Mouse (Mus musculus) forebrain, postnatal 0 days (tissue): ENCODE data around the gene Gm16405. TPM values are rescaled to one million over a fixed set of nuclear protein-coding genes. Genes with fewer than 3 reads are reported as not detected.
"Not testable (repeated sequence)": the region's sequence is repeated elsewhere in the genome, so short reads cannot be mapped to it uniquely, and the experiment has no call there.

Experiments
- ATAC-seq: fragments of 200-750 bp; cut with Nextera tagmentation; 2 replicates; pipeline ENCODE4 v1.8.0; 2017; ENCODE audit warnings: mild to moderate bottlenecking, moderate library complexity
- DNase-seq: peaks from one replicate; pipeline ENCODE4 v3.0.0-alpha.2; 2015
- H3K27ac ChIP-seq: fragments of 300-500 bp; sonication (generic); 2 replicates; pipeline ENCODE4 v1.5.1; 2014; ENCODE audit warnings: low read depth, mild to moderate bottlenecking, antibody characterized with exemption, low read length, moderate library complexity, mixed read lengths
- H3K27me3 ChIP-seq: fragments of 300-500 bp; sonication (generic); 2 replicates; pipeline ENCODE4 v1.6.1; 2014; ENCODE audit warnings: mild to moderate bottlenecking, low read length, mixed read lengths; ENCODE audit not compliant: insufficient read depth
- H3K36me3 ChIP-seq: fragments of 300-500 bp; sonication (generic); 2 replicates; pipeline ENCODE4 v1.6.1; 2014; ENCODE audit warnings: mild to moderate bottlenecking, moderate library complexity; ENCODE audit not compliant: insufficient read depth
- H3K4me1 ChIP-seq: fragments of 300-500 bp; sonication (generic); 2 replicates; pipeline ENCODE4 v1.6.1; 2014; ENCODE audit warnings: antibody characterized with exemption; ENCODE audit not compliant: insufficient read depth
- H3K4me2 ChIP-seq: fragments of 300-500 bp; sonication (generic); 2 replicates; pipeline ENCODE4 v1.6.1; 2014; ENCODE audit warnings: low read depth, mild to moderate bottlenecking, moderate library complexity
- H3K4me3 ChIP-seq: fragments of 300-500 bp; sonication (generic); 2 replicates; pipeline ENCODE4 v1.5.1; 2014; ENCODE audit warnings: low read depth, low read length, mixed read lengths
- H3K9ac ChIP-seq: fragments of 300-500 bp; sonication (generic); 2 replicates; pipeline ENCODE4 v1.6.1; 2014; ENCODE audit warnings: mild to moderate bottlenecking
- H3K9me3 ChIP-seq: fragments of 300-500 bp; sonication (generic); 2 replicates; pipeline ENCODE4 v1.6.1; 2016; ENCODE audit warnings: low read length
- WGBS: fragments of 180-500 bp; shearing (Covaris S2); extraction: QIAGEN DNeasy Blood & Tissue Kit; methylation state at CpG from one replicate; pipeline ENCODE4 v1.1.7; 2014; 5-methylcytosine and 5-hydroxymethylcytosine counted together
- polyA plus RNA-seq: library from polyadenylated mRNA; unstranded; fragments of >200 nt; fragmentation: Nextera tagmentation; extraction: Ambion mirVana; gene quantifications from 2 replicates; pipeline ENCODE4 v1.2.1, GENCODE M21; 2015
- total RNA-seq: library from RNA; depleted of rRNA; stranded (reverse); fragments of >200 nt; gene quantifications from 2 replicates; pipeline ENCODE4 v1.2.3, GENCODE M21; 2014; rRNA removed

Gene Gm16405
- total RNA-seq (not detected in 2 replicates), polyA plus RNA-seq (not detected in 2 replicates)

- not testable (repeated sequence) for H3K4me2 ChIP-seq, H3K27me3 ChIP-seq, H3K4me1 ChIP-seq, H3K4me3 ChIP-seq, H3K9me3 ChIP-seq, H3K27ac ChIP-seq, H3K9ac ChIP-seq, DNase-seq, H3K36me3 ChIP-seq, ATAC-seq
- WGBS: no CpG with 5 or more reads among the region's 7 CpGs
These were observed at the start of gene Gm16405 for GRCm38 (mm10) chrX:54530908-54531307. Gene Gm16405 (plus strand): TSS chrX:54531208.

Other genes with a start within 250 kb of the Gm16405 start
- gene Gm16430, start 91.0 kb downstream of the Gm16405 start, total RNA-seq: not detected in 2 replicates
- not detected in 2 replicates for gene Gm16430, start 91.0 kb downstream of the Gm16405 start, polyA plus RNA-seq